Mouse (Mus musculus) limb, embryonic 14.5 days (tissue): Measurements from ENCODE around the gene Smyd3. TPM values are rescaled to one million over a fixed set of nuclear protein-coding genes. Genes with fewer than 3 reads are reported as not detected.

Source experiments
- ATAC-seq: fragments of 200-750 bp; cut with Nextera tagmentation; 2 replicates; pipeline ENCODE4 v1.8.0; 2017; ENCODE audit warnings: low read depth, moderate number of reproducible peaks, moderate TSS enrichment; ENCODE audit not compliant: low FRiP score
- DNase-seq: peaks from one replicate; pipeline ENCODE4 v3.0.0-alpha.2; 2015; ENCODE audit warnings: low spot score
- H3K27ac ChIP-seq: fragments of 300-500 bp; sonication (generic); replicated peaks from 2 replicates; pipeline ENCODE4 v1.5.1; 2014; ENCODE audit warnings: low read depth, mild to moderate bottlenecking, low read length, moderate library complexity, mixed read lengths
- H3K27me3 ChIP-seq: fragments of 300-500 bp; sonication (generic); 2 replicates; pipeline ENCODE4 v1.6.1; 2014; ENCODE audit warnings: low read length, mixed read lengths; ENCODE audit not compliant: control insufficient read depth, insufficient read depth
- H3K36me3 ChIP-seq: fragments of 300-500 bp; sonication (generic); 2 replicates; pipeline ENCODE4 v1.6.1; 2014; ENCODE audit warnings: mild to moderate bottlenecking, low read length, moderate library complexity, mixed read lengths; ENCODE audit not compliant: control insufficient read depth, insufficient read depth
- H3K4me1 ChIP-seq: fragments of 300-500 bp; sonication (generic); 2 replicates; pipeline ENCODE4 v1.6.1; 2014; ENCODE audit warnings: antibody characterized with exemption, low read length, mixed read lengths; ENCODE audit not compliant: control insufficient read depth, insufficient read depth
- H3K4me2 ChIP-seq: fragments of 300-500 bp; sonication (generic); replicated peaks from 2 replicates; pipeline ENCODE4 v1.6.1; 2014; ENCODE audit warnings: low read depth, mild to moderate bottlenecking, low read length, moderate library complexity; ENCODE audit not compliant: severe bottlenecking
- H3K4me3 ChIP-seq: fragments of 300-500 bp; sonication (generic); replicated peaks from 2 replicates; pipeline ENCODE4 v1.5.1; 2014; ENCODE audit warnings: low read length
- H3K9ac ChIP-seq: fragments of 300-500 bp; sonication (generic); 2 replicates; pipeline ENCODE4 v1.6.1; 2014; ENCODE audit warnings: mild to moderate bottlenecking, low read depth, low read length, moderate library complexity; ENCODE audit not compliant: severe bottlenecking
- H3K9me3 ChIP-seq: fragments of 300-500 bp; sonication (generic); 2 replicates; pipeline ENCODE4 v1.6.1; 2016; ENCODE audit warnings: low read length; ENCODE audit not compliant: control insufficient read depth
- POLR2A ChIP-seq: fragments of 200-500 bp; IDR thresholded peaks from 2 replicates; pipeline ENCODE4 v1.8.0; 2012; ENCODE audit warnings: inconsistent platforms, mild to moderate bottlenecking, moderate library complexity, borderline replicate concordance; ENCODE audit not compliant: insufficient read depth, insufficient read length; ENCODE audit errors: extremely low read depth
- WGBS: fragments of 180-500 bp; shearing (Covaris S2); extraction: QIAGEN DNeasy Blood & Tissue Kit; methylation state at CpG from one replicate; pipeline ENCODE4 v1.1.7; 2014; 5-methylcytosine and 5-hydroxymethylcytosine counted together
- polyA plus RNA-seq, 2 experiments: library from polyadenylated mRNA; depleted of rRNA in 1 of 2; stranded (reverse) in 1 of 2; unstranded in 1 of 2; fragments of >200 nt; fragmentation: Nextera tagmentation in 1 of 2; extraction: Ambion mirVana in 1 of 2; gene quantifications; 2 replicates each; pipeline versions ENCODE4 v1.2.1 to v1.2.3; 2012 to 2014

Gene Smyd3
- polyA plus RNA-seq, 2 experiments = 9.8 to 21.5 TPM

DNA sequence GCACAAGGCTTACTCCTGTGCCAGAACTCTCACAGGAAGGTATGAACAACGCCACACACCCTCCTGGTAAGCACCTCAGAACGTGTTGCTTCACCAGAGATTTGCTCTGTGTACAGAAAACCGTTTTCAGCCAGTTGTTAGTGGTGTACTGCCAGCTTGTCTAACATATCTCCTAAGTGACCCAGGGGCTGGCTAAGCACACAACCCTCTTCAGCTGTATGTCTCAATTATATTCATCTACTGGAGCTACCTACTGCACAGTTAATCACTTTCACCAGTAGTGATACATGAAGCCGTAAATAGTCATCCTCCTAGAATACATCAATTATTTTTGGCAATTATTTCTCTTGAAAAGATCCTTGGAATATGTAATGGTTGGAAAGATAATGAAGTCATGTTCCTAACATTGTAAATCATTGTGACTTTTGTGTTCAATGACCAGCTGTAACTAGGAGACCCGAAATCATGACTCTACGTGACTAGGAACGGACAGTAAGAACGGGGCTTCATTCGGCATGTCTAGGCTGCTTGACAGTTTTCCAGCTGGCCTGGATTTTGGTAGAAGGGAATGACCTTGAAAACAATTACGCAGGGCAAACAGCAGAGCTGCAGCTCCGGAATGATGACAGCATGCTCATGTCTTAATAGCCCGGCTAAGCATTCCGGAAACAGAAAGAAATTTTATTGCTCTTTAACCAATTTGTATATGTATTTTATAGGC lies 236.3 kb downstream of the Smyd3 start:
- Histone ChIP-seq H3K27me3 (no peaks in the 10 kb centered on the region), H3K4me3 (no peak overlapping the region), H3K4me2 (no peak overlapping the region), H3K36me3 (no peaks in the 10 kb centered on the region), H3K27ac (no peak overlapping the region), H3K9me3 (no peaks in the 10 kb centered on the region), H3K4me1 (no peaks in the 10 kb centered on the region), H3K9ac (no peak overlapping the region)
- 65% methylated on average over 13 of the region's 13 CpGs for WGBS
- ATAC-seq = no peak
- TF ChIP-seq POLR2A = no peak
- DNase-seq = no peak

DNA sequence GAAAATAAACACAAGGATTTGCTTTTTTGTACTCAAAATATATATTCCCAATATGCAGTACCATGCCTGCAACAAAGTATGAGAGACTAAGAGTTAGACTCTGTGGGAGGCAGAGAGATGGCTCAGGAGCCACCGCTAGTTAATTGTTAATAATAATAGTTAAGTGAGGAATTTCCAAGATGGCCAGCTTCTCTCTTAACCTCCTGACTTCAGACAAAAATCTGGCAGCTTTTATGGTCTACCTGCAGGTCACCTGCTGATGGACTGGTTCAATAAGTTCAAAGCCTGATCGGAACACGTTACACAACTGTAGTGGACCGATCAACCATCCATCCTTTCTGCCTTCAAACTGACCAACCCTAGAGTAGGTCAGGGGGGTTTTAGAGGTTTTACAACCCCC lies 238.7 kb downstream of the Smyd3 start:
- 97% methylated on average over 4 of the region's 4 CpGs for WGBS
- TF ChIP-seq POLR2A = no peak
- no peaks in the 10 kb centered on the region for H3K4me1 ChIP-seq
- H3K4me2 ChIP-seq = no peak overlapping the region
- no peaks in the 10 kb centered on the region for H3K36me3 ChIP-seq
- H3K27me3 ChIP-seq = no peaks in the 10 kb centered on the region
- H3K9me3 ChIP-seq = no peaks in the 10 kb centered on the region
- ATAC-seq (no peak), DNase-seq (no peak)
- H3K4me3 ChIP-seq = no peak overlapping the region
- H3K27ac ChIP-seq = no peak overlapping the region
- H3K9ac ChIP-seq = no peak overlapping the region

DNA sequence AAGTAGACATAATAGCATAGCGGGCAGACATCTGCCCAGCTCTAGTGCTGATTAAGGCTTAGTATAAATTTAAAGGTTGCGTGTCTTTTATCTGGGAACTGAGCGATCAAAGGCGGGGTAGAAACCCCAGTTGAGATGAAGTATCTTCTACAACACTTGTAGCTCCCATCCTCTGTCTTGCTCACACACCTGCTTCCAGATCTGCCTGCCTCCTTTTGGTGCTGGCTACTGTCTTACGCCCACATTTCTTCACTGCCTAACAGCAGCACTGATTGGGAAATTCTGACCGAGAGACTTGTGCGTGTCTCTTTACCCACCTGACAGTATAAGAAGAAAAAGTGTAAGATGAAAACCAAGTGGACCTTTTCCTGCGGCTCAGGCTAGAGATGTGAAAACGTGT lies 240.5 kb downstream of the Smyd3 start:
- Histone ChIP-seq H3K27ac (no peak overlapping the region), H3K4me1 (no peaks in the 10 kb centered on the region), H3K36me3 (no peaks in the 10 kb centered on the region), H3K27me3 (no peaks in the 10 kb centered on the region), H3K4me2 (no peak overlapping the region), H3K9me3 (no peaks in the 10 kb centered on the region), H3K9ac (no peak overlapping the region), H3K4me3 (no peak overlapping the region)
- no peak for DNase-seq
- 91% methylated on average over 9 of the region's 9 CpGs for WGBS
- TF ChIP-seq POLR2A = no peak
- ATAC-seq = no peak

DNA sequence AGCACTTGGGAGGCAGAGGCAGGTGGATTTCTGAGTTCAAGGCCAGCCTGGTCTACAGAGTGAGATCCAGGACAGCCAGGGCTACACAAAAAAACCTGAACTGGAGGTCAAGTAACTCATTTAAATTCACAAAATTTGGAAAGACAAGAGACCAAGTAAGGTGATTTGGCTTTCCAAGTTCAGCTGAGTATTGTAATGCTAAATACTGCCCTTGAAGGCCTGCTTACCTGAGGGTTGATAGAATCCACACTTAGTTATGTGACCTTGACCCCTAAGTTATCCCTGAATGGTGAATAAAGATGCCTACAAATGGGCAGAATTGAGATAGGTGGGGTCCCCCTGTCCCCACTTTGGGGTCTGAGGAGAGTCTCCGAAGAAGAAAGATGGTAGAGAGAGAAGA lies 241.0 kb downstream of the Smyd3 start:
- ATAC-seq = no peak
- WGBS = 95% methylated on average over 1 of the region's 1 CpGs

DNA sequence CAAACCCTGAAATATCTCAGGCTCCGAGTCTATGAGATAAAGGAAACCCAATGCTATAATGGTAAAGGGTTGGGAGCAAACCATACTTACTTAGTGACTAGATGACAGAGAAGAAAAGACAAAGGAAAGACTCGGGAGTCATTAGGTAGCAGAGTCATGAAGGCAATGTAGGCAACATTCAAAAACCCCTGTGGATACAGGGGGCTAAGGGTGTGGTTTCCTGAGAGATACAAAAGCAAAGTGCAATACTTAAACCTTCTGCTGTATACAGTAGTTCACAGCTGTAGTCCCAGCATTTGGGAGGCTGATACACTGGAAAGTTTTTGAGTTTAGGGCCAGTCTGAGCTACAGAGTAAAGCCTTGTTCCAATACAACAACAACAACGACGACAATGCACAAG lies 244.9 kb downstream of the Smyd3 start:
- no peak overlapping the region for H3K4me2 ChIP-seq
- WGBS = 92% methylated on average over 4 of the region's 4 CpGs
- no peak for TF ChIP-seq POLR2A
- DNase-seq (no peak), ATAC-seq (no peak)
- H3K27ac ChIP-seq = no peak overlapping the region
- no peaks in the 10 kb centered on the region for H3K27me3 ChIP-seq
- no peak overlapping the region for H3K9ac ChIP-seq
- H3K4me3 ChIP-seq = no peak overlapping the region
- no peaks in the 10 kb centered on the region for H3K36me3 ChIP-seq
- peaks cover 5% of the 10 kb centered on the region; the same call in 1 of the 2 replicates for H3K9me3 ChIP-seq
- H3K4me1 ChIP-seq = no peaks in the 10 kb centered on the region

More for the DNA sequence above, 241.0 kb downstream of the Smyd3 start:
- Histone ChIP-seq H3K36me3 (no peaks in the 10 kb centered on the region), H3K4me1 (no peaks in the 10 kb centered on the region), H3K4me3 (no peak overlapping the region), H3K9ac (no peak overlapping the region), H3K27ac (no peak overlapping the region), H3K27me3 (no peaks in the 10 kb centered on the region), H3K9me3 (no peaks in the 10 kb centered on the region), H3K4me2 (no peak overlapping the region)
- no peak for DNase-seq
- no peak for TF ChIP-seq POLR2A

DNA sequence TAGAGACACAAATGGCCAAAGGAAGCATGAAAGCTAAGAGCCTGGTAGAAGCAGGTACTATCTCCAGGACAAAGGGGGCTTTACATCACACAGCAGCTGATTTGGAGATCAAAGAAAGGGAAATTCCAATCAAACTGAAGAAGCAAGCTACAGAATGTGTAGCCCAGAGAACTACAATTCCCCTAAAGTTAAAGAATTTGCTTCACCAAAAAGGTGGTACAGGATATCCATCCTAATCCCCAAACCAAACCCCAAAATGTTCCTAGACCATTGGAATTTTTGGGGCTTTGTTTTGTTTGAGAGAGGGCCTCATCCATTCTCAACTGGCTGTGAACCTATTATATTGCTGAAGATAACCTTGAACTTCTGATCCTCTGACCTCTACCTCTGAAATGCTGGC lies 245.5 kb downstream of the Smyd3 start:
- H3K4me1 ChIP-seq = no peaks in the 10 kb centered on the region
- no peak for TF ChIP-seq POLR2A
- ATAC-seq = no peak
- H3K27me3 ChIP-seq = no peaks in the 10 kb centered on the region
- no peak overlapping the region for H3K4me3 ChIP-seq
- no peak for DNase-seq
- peaks cover 5% of the 10 kb centered on the region; the same call in 1 of the 2 replicates for H3K9me3 ChIP-seq
- no peak overlapping the region for H3K9ac ChIP-seq
- no peaks in the 10 kb centered on the region for H3K36me3 ChIP-seq
- H3K4me2 ChIP-seq = no peak overlapping the region
- H3K27ac ChIP-seq = no peak overlapping the region
